Mouse (Mus musculus) heart, adult 9 months (tissue): Measurements from ENCODE around the gene Tulp2.
"Not testable (repeated sequence)": the region's sequence is repeated elsewhere in the genome, so short reads cannot be mapped to it uniquely, and the experiment has no call there.

Experiments
- DNase-seq, 2 experiments: peaks; one replicate each; pipeline ENCODE4 v3.0.0; 2022; ENCODE audit warnings: low spot score in 2 of 2

Gene Tulp2

DNA sequence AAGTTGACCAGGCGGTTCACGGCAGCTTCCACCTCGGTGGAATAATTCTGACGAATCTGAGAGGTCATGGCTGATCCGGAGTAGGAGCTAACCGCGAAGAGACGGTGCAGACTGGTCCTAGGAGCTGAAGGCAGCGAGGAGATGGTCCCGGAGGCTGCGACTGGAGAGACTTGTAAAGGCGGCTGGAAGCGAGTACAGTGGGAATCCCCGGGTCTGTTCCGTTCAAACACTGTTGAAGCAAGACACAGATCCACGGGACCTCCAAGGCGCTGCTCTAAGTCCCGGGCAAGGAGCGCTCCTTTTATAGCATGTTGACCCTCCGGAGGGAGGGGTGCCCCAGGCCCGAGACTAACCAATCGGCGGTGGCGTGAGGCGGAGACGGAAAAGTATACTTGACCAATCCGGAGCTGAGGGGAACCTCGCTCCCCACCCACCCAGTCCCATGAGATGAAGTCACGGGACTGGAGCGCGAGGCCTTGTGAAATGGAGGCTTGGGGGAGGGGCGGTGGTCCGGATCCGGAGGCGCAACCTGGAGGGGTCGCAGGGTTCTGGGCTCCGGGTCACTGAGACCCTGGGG, 22.0 kb upstream of the Tulp2 start, which contains the start of gene Ftl1:
Gene Ftl1 (minus strand): TSS at position 321 of the 577 bp plus-strand sequence.
- DNase-seq, result peak; percentile 99

DNA sequence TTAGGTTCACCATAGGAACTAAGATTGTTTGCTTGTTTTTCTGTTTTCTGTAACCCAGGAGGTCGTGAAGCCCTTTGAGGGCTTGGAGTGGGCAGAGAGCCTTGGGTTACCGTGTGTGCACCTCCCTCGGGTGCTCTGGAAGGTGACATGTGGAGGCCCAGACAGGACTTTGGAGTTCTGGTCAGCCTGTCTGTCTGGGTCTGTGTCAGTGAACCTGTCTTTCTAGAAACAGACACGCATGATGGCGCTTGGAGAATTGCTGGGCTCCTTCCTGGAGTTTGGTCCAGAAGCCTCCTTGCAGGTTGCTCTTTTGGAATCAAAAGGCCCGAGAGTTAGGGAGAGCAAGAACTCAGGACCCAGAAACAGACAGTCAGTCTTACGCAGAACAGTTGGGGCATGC, 21.3 kb upstream of the Tulp2 start:
- DNase-seq, result no peak

- peak; percentile 73 to 81 for DNase-seq
These were observed 20.8 kb upstream of the Tulp2 start for GRCm38 (mm10) chr7:45460860-45461314.

- no peak for DNase-seq
These were observed 20.4 kb upstream of the Tulp2 start for GRCm38 (mm10) chr7:45461326-45461725.

GRCm38 (mm10) chr7:45461781-45462180, 19.9 kb upstream of the Tulp2 start:
- DNase-seq, result no peak

DNA sequence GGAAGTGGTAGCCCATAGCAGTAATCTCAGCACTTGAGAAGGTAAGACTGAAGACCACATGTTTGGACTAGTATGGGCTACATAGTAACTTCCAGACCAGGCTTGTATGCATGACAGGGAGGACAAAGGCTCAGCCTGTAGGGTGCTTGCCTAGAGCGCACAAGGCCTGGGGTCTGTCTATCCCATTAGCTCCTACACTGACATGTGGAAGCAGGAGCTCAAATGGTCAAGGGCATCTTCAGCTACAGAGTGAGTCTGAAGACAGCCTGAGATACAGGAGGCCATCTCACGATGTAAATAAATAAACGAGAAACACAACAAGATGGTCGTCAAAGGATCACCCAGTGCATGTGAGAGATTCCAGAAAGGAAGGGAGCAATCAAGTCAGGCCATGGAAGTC, 19.4 kb upstream of the Tulp2 start:
- no peak for DNase-seq

DNA sequence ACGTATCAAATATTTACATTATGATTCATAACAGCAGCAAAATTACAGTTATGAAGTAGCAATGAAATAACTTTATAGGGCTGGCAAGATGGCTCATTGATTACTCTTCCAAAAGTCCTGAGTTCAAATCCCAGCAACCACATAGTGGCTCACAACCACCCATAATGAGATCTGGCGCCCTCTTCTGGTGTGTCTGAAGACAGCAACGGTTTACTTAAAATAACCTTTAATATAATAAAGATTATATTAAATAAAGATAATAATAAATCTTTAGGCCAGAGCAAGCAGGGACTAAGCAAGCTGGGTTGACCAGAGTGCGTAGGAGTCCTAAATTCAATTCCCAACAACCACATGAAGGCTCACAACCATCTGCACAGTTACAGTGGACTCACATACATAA, 18.8 kb upstream of the Tulp2 start:
- DNase-seq, result not testable (repeated sequence)

DNA sequence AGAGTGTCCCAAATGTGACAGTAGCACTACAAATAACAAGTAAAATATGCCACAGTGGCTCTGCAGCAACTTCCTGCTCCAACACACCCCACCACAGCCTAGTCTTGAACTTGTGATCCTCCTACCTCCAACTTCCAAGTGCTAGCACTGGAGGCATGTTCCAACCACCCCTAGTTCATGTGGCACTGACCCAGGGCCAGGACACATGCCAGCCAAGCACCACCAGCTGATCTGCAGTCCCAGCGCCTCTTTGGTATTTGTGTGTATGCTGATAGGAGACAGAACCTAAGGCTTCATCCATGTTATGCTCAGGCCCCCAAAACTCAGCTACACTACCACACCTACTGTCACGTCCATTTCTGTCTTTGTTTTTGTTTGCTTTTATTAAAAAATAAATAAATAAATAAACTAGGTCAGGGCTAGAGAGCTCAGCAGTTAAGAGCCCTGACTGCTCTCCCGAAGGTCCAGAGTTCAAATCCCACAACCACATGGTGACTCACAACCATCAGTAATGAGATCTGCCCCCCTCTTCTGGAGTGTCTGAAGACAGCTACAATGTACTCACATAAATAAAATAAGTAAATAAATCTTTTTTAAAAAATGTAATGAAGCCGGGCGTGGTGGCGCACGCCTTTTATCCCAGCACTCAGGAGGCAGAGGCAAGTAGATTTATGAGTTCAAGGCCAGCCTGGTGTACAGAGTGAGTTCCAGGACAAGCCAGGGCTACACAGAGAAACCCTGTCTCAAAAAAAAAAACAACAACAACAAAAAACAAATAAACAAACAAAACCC, 17.5 kb upstream of the Tulp2 start:
- no peak for DNase-seq

DNA sequence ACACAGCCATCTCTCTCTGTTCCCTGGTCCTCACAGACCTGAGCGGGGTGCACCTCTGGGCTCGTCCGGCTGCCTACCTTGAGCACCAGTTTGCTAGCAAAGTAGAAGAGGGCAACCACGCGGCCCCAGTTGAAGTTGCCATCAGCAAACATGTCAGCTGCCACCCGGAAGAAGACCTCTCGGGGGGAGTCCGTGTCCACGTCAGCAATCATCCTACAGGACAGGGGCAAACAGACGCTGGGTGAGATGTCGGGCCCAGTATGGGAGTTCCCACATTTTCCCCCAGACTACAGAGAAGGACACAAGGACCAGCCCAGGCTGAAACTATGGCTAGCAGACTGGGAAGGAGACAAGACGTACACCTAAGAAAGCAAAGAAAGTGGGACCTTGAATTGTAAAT, 16.6 kb upstream of the Tulp2 start:
- DNase-seq, result no peak

DNA sequence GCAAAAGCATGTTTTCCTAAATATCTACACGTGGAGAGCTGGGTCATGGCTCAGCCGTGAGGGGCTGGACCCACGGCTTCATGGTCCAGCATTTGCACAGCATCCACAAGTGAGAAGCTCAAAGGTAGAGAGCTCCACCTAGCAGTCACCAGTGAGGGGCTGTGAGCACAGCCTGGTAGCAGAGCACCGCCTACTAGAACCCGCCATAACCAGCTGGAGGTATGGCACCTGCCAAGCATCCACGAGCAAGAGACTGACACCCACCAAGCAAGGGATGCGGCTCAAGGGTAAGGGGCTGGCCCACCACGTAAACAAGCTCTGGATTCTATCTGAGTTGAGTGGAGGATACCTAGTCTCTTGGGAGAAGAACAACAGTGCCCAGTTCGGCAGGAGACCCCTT, 16.1 kb upstream of the Tulp2 start:
- DNase-seq, result no peak

GRCm38 (mm10) chr7:45466283-45467089, 15.2 kb upstream of the Tulp2 start, which contains the start of gene Bax:
Bax (minus strand) TSS chr7:45466898.
- DNase-seq, result peak; percentile 95 to 96

- no peak for DNase-seq
These were observed 14.5 kb upstream of the Tulp2 start for GRCm38 (mm10) chr7:45467090-45467670.

- peak in 1 of 2 experiments; percentile 76 for DNase-seq
These were observed 10.8 kb upstream of the Tulp2 start for GRCm38 (mm10) chr7:45470869-45471268.

DNA sequence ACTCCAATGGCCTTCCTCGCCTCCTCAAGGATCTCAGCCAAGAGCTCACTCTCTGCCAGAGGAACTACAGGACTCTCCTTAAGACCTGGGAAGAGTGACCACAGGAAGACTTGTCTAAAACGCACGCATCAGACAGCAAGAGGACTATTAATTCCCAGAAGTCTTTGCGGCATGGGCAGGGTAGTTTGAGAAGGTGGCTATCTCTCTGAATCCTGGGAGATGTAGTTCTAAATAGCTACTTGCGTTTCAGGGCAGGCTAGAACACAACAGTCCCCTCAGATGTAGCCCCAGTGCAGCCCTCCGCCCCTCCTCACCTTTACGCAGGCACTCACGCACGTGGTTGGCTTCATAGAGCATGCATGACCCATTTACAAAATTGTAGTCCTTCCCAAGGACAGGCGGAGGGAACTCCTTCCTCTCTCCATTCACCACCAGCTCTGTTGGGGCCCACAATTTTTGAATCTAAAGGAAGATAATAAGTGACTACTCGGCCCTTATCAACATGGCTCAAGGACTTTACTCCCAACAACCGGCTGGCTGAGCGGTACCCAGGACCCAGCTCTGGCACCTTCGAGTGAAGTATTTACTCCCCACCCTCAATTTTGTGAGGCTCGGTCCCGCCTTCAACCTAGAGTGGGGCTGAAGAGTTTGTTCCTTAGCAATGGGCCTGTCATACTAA, 6.2 kb upstream of the Tulp2 start:
- DNase-seq, result no peak

DNA sequence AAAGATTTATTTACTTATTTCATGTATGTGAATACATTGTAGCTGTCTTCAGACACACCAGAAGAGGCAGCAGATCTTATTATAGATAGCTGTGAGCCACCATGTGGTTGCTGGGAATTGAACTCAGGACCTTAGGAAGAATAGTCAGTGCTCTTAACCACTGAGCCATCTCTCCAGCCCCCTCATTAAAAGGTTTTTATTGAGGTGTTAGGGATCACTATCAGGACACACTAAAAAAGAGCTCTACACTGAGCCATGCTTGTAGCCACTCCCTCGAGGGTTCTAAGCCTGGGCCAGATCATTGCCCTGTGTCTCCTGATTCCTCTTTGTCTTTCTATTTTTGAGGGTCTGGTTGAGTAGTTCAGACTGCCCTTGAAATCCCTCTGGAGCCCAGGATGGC, 5.2 kb upstream of the Tulp2 start:
- no peak for DNase-seq

GRCm38 (mm10) chr7:45477003-45477402, 4.7 kb upstream of the Tulp2 start:
- DNase-seq, result peak in 1 of 2 experiments; percentile 49

DNA sequence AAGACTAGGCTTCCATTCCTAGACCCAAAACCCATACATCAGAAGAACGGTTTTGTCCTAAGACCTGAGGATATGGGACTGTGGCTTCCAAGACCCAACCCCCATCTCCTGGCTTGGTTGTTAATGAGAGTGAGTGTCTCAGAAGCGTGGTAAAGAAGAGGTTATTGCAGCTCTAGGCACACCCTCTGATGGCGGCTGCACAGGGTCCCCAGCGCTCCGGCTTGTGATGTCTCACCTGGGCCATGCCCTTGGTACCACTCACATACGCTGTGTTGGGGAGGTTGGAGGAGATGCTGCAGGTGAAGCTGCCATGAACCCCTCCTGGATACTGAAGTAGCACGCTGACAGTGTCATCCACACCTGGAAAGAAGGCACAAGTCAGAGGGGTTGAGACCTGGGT, 2.9 kb upstream of the Tulp2 start:
- DNase-seq, result no peak

- not testable (repeated sequence) for DNase-seq
These were observed 1.4 kb upstream of the Tulp2 start for GRCm38 (mm10) chr7:45480310-45480709.

- no peak for DNase-seq
These were observed 489 bp downstream of the Tulp2 start for GRCm38 (mm10) chr7:45482166-45482565.

DNA sequence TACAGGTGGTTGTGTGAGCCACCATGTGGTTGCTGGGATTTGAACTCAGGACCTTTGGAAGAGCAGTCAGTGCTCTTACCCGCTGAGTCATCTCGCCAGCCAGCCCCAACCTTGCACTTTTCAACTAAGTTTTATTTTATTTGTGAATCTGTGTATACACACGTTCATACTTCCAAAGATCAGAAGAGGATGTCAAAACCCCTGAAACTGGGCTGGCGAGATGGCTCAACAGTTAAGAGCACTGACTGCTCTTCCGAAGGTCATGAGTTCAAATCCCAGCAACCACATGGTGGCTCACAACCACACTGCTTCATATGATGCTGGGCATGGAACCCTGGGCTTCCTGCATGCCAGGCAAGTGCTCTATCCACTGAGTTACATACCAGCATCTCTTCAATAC, 3.3 kb downstream of the Tulp2 start:
- not testable (repeated sequence) for DNase-seq

GRCm38 (mm10) chr7:45486158-45486557, 4.5 kb downstream of the Tulp2 start:
- DNase-seq, result no peak
